Mouse (Mus musculus): Measurements from ENCODE around the gene Rph3a.

DNA sequence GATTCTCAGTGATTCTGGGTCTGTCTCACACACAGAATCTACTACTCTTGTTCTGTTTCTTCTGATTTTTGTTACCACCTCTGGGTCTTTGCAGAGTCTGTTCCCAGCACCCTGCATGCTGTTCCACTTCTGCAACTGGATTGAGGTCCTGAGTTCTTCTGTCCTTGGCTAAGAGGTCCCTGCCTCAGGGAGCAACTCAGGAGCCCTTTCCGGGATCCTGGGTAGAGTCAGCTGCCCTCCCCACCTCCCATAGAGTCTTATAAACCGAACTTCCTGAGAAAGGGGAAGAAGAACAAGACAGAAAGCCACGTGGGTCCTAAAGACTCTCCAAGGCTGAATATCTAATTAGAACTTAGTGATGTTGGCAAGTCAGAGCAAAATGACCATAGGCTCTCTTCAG, 118.9 kb downstream of the Rph3a start:
- TF ChIP-seq CTCF (IDR thresholded peaks at IDR 0.05; ENCODE audit: low read depth, low read length) (no peak), TAL1 (conservative IDR thresholded peaks at IDR 0.05; ENCODE audit: low read depth, low read length) (no peak)

Data from G1E (cell line).